Mouse (Mus musculus) macrophage (primary cell): ENCODE results near the gene Erbb2. TPM values are rescaled to one million over a fixed set of nuclear protein-coding genes. Genes with fewer than 3 reads are reported as not detected.
"Not testable (repeated sequence)": the region's sequence is repeated elsewhere in the genome, so short reads cannot be mapped to it uniquely, and the experiment has no call there.

Source experiments
- H3K27ac ChIP-seq: fragments of 350-480 bp; formaldehyde crosslinking; 2 replicates; pipeline ENCODE4 v1.9.0; 2021
- H3K36me3 ChIP-seq: fragments of 350-480 bp; formaldehyde crosslinking; 2 replicates; pipeline ENCODE4 v1.9.0; 2021; ENCODE audit errors: inconsistent target
- H3K4me3 ChIP-seq: fragments of 350-480 bp; formaldehyde crosslinking; 2 replicates; pipeline ENCODE4 v1.9.0; 2021; ENCODE audit errors: inconsistent target
- H3K79me2 ChIP-seq: fragments of 350-480 bp; formaldehyde crosslinking; 2 replicates; pipeline ENCODE4 v1.9.0; 2021; ENCODE audit errors: inconsistent target
- WGBS: methylation state at CpG from one replicate; pipeline ENCODE4 v1.1.7; 2026; ENCODE audit warnings: inconsistent platforms; ENCODE audit not compliant: missing documents; 5-methylcytosine and 5-hydroxymethylcytosine counted together
- polyA plus RNA-seq: library from polyadenylated mRNA; stranded (reverse); fragments of 250-400 nt; gene quantifications from 3 replicates; pipeline ENCODE4 v1.2.4, GENCODE M21; 2018; ENCODE audit warnings: inconsistent platforms

The Erbb2 gene
- polyA plus RNA-seq, 1 experiment from 2014 or later: not detected

DNA sequence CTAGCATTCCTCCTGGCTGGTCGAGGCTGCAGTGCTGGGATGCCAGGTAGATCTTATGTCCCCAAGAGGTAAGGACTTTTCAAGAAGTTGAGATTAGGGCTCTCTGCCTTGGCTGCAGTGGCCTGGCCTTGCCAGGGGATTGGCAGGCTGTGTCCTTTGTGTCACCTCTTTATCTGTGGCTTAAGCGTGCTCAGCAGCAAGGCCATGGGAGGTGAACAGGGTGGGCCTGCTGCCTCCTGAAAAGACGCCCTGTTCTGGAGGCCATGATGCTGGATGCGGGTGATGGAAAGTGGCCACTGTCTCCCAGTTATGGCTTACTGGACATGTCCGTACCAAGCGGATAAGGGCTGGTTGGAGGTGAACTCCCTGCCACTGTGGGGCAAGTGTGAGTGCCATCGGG lies 32.9 kb upstream of the Erbb2 start:
- Histone ChIP-seq H3K4me3 (no peak overlapping the region), H3K27ac (no peak overlapping the region), H3K79me2 (peaks cover 4% of the 10 kb centered on the region; the same call in 1 of the 2 replicates), H3K36me3 (peaks cover 67% of the 10 kb centered on the region)
- WGBS: 95% methylated on average over 7 of the region's 7 CpGs

DNA sequence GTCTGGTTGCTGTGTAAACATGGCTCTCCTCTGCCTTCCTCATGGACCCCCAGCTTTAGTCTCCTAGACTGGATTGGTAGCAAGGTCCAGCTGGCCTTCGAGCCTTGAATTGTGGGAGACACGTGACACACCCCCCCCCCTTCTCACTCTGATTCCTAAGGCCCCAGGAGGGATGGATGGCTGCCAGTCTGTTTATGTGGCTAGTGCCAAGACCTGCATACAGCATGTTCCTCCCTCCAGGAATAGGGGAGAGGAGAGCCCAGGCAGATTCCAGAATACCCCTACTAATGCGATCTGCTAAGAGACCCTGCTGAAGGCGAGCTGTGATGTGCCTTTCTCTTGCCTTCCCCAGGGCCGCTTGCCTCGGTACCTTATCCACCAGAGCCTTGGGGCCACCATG lies 32.2 kb upstream of the Erbb2 start:
- Histone ChIP-seq H3K27ac (no peak overlapping the region), H3K79me2 (no peaks in the 10 kb centered on the region), H3K4me3 (no peak overlapping the region), H3K36me3 (peaks cover 59% of the 10 kb centered on the region)
- 94% methylated on average over 6 of the region's 6 CpGs for WGBS

DNA sequence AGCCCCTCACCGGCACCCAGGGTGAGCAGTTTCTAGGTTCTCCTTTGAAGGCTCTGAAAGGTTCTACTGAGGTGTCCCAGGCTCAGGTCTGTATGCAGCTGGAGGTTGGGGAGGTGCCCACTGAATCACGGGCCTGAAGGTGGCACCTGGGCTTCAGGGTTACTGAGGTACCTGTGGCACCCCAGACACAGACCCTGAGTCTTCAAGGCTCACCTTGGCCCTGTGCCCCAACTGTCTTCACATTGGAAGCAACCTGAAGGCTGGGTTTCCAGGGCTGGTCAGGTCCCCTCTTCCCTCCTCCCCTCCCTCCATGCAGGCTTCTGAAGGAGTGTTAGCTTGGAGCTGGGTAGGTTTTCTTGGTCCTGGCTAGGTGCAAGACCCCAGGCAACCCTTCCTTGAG lies 30.6 kb upstream of the Erbb2 start:
- Histone ChIP-seq H3K79me2 (no peaks in the 10 kb centered on the region), H3K27ac (no peak overlapping the region), H3K4me3 (no peak overlapping the region), H3K36me3 (peaks cover 44% of the 10 kb centered on the region)
- WGBS: 100% methylated on average over 1 of the region's 2 CpGs

DNA sequence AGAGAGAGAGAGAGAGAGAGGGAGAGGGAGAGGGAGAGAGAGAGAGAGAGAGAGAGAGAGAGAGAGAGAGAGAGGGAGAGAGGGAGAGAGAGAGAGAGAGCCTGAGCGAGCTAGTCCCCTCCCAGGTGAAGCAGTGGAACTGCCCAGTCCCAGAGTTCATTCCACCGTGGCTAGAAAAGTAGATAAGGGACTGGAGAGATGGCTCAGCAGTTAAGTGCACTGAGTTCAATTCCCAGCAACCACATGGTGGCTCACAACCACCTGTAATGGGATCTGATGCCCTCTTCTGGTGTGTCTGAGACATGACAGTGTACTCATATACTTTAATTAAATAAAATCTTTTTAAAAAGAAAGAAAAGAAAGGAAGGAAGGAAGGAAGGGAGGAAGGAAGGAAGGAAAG lies 29.9 kb upstream of the Erbb2 start:
- H3K27ac ChIP-seq, H3K4me3 ChIP-seq, H3K79me2 ChIP-seq: not testable (repeated sequence)
- H3K36me3 ChIP-seq: peaks cover 36% of the 10 kb centered on the region
- WGBS: 44% methylated on average over 1 of the region's 2 CpGs

DNA sequence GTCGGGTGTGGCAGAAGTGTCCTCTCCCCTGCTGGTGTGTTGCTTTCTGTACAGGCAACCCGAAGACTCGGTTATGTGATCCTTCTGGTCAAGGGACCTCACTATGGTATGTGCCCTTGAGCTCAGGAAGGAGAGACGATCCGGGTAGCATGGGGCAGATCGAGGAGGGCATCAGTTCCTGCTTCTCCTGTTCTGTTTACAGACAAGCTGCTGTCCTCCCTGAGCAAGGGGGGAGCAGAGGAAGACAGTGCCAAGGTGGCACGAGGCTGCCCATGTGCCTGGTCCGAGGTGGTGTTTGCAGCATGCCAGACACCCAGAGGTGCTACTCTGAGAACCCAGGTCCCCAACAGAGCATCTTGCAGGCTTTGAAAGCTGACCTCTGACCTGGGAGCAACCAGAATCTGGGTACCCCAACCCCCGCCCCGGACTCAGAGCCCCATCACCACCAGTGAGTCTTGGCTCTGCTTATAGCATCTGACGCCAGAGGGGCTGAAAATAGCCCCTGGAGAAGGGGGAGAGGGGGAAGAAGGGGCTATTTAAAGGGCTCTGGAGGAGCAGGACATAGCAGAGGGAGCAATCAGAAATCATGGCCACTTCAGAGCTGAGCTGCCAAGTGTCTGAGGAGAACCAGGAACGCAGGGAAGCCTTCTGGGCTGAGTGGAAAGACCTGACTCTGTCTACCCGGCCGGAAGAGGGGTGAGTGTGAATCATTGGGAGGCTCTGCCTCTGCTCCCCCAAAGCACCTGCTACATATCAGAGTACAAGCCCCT lies 28.8 kb upstream of the Erbb2 start, which contains the start of gene Tcap:
Gene Tcap, plus strand, starts transcription at position 551 of the 770 bp plus-strand sequence.
- Histone ChIP-seq H3K4me3 (no peak within 1 kb of the TSS), H3K36me3 (peaks cover 26% of the 10 kb centered on the region), H3K27ac (no peak within 1 kb of the TSS), H3K79me2 (no peaks in the 10 kb centered on the region)
- WGBS: 74% methylated on average over 14 of the region's 14 CpGs

DNA sequence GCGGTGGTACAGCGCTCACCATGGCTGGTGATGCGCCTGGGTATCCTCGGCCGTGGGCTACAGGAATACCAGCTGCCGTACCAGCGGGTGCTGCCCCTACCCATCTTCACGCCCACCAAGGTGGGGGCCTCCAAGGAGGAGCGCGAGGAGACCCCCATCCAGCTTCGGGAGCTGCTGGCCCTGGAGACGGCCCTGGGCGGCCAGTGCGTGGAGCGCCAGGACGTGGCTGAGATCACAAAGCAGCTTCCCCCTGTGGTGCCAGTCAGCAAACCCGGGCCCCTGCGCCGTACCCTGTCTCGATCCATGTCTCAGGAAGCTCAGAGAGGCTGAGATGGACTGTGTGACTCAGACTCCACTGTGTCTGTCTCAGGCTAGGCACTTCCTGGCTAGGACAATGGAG lies 28.1 kb upstream of the Erbb2 start:
- Histone ChIP-seq H3K27ac (no peak overlapping the region), H3K79me2 (no peaks in the 10 kb centered on the region), H3K36me3 (peaks cover 18% of the 10 kb centered on the region), H3K4me3 (no peak overlapping the region)
- WGBS: 79% methylated on average over 19 of the region's 20 CpGs

DNA sequence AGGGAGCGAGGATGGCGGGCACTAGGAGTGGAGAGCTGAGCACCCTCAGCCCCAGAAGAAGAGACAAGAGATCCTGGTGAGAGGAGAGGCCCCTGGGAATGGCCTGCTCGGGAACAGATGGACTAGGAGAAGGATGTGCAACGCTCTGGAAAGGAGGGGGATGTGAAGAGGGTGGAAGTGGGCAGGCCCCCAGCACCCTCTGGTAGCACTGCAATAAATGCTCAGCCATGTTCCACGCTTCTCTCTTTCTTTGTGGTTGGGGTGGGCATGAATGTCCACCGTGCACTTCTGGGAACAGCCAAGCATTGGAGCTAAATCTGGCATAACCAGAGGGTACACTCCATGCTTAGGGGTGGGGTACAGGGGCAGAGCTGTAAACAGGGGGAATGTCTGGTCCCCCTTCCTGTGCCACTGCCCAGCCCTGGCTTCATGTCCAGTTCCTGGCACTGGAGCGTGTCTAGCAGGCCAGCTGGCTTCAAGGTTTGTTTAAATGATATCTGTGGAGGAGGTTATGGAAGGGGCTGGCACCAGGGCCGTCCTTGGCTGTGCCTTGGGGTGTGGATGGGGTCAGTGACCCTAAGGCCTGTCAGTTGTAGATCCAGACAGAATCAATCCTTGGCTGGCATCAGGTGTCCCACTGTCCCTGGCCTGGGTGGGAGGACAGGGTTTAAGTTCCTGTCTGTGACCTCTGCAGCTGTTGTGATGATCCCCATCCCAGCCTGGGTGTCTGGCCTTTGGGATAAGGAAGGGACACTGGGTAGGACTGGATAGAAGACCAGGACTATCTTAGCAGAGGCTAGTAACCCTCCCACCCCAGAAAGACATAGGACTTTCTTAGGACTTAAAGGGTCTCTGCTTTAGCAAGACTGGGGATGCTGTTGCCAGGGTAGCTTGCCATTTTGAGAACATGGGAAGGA lies 27.3 kb upstream of the Erbb2 start:
- Histone ChIP-seq H3K79me2 (no peaks in the 10 kb centered on the region), H3K4me3 (no peak overlapping the region), H3K36me3 (peaks cover 11% of the 10 kb centered on the region), H3K27ac (no peak overlapping the region)
- 77% methylated on average over 8 of the region's 8 CpGs for WGBS

DNA sequence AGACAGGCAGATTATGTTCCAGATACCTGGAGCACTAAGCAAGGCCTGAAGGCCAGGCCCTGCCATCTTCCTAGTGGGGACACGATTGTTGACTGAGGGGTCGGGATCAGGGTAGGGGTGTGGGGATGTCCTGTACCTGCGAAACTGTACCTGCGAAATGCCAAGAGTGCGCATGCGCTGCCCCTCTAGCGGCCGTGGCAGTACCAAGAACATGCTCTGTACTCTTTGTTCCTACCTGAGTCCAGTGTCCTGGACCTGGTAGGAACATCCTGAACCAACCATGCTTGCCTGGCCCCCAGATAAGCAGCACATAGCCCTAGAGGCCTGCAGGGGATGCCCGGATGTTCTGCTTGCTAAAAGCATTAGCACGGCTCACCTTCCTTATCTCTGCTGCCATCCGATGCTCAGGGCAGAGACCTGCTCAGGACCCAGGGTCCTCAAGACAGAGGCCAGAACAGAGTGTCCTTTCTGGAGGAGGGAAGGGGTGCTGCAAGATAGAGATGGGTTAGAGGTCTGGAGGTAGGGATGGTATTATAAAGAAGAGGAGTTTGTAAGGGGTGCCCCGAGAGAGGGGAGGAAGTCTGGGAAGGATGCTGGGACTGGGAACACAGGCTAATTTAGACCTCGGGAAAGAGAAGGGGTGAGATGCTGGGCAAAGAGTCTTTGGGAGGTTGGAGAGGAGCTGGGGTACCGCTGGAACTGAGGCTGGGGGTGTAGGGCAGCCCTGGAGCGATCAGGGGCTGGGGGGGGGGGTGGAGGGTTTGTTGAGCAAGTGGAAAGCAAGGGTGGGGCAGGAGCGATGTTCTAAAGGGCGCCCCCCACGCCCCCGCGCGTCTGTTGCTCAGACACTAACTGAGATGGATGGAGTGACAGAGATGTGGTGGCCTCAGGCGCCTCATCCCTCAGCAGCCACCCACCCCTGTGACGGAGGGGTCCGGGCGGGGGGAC lies 26.4 kb upstream of the Erbb2 start, which contains the start of gene Pnmt:
Gene Pnmt, plus strand, starts transcription at position 813 of the 948 bp plus-strand sequence.
- peaks cover 1% of the 10 kb centered on the region; the same call in 1 of the 2 replicates for H3K36me3 ChIP-seq
- 65% methylated on average over 24 of the region's 25 CpGs for WGBS
- no peak within 1 kb of the TSS for H3K27ac ChIP-seq
- H3K4me3 ChIP-seq: no peak within 1 kb of the TSS
- H3K79me2 ChIP-seq: no peaks in the 10 kb centered on the region

DNA sequence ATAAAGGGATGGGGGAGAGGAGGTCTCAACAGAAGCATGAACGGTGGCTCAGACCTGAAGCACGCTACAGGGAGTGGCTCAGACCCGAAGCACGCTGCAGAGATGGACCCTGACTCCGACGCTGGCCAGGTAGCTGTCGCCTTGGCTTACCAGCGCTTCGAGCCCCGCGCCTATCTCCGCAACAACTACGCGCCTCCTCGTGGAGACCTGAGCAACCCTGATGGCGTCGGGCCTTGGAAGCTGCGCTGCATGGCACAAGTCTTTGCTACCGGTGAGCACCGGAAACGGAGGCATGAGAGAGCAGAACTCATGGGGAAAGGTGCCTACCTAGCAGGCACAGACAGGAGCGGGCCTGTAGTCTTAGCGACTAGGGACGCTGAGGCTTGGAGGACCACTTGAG lies 25.7 kb upstream of the Erbb2 start:
- Histone ChIP-seq H3K36me3 (no peaks in the 10 kb centered on the region), H3K79me2 (no peaks in the 10 kb centered on the region), H3K4me3 (no peak overlapping the region), H3K27ac (no peak overlapping the region)
- WGBS: 21% methylated on average over 24 of the region's 24 CpGs

DNA sequence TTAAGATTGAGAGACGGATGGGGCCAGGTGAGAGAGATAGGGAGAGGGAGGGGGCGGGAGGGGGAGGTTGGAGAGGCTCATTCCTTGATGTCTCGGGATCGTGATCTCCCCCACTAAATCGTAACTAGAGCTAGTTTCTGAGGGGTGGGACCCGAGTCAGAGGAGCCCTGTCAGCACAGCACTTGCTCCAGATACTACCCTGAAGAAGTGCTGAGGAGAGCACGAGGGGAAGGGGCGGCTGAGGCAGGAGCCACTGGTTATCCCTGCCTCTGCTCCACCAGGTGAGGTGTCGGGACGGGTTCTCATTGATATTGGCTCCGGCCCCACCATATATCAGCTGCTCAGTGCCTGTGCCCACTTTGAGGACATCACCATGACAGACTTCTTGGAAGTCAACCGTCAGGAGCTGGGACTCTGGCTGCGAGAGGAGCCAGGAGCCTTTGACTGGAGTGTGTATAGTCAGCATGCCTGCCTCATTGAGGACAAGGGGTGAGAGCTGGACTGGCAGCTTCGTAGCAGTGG lies 25.2 kb upstream of the Erbb2 start:
- Histone ChIP-seq H3K27ac (no peak overlapping the region), H3K36me3 (no peaks in the 10 kb centered on the region), H3K79me2 (no peaks in the 10 kb centered on the region), H3K4me3 (no peak overlapping the region)
- WGBS: 70% methylated on average over 12 of the region's 14 CpGs

DNA sequence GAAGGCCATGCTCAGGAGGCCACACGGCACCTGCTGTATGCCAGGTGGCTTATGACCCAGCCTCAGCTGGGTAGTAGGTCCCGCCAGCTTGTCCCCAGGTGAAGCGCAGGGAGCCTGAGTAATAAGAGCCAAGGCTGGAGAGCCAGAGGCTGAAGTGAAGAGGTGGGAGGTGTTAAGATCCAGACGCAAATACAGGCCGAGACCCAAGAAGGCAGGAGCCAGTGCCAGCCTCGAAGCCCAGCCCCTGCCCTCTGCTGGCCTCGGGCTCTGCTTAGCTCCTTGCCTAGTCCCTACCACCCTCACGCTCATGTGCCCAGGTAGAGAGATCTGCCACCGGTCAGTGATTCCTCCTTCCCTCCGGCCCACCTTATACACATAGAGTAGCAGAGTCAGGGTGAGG lies 24.0 kb upstream of the Erbb2 start:
- H3K27ac ChIP-seq: no peak overlapping the region
- no peaks in the 10 kb centered on the region for H3K79me2 ChIP-seq
- H3K36me3 ChIP-seq: no peaks in the 10 kb centered on the region
- 92% methylated on average over 9 of the region's 10 CpGs for WGBS
- H3K4me3 ChIP-seq: no peak overlapping the region

DNA sequence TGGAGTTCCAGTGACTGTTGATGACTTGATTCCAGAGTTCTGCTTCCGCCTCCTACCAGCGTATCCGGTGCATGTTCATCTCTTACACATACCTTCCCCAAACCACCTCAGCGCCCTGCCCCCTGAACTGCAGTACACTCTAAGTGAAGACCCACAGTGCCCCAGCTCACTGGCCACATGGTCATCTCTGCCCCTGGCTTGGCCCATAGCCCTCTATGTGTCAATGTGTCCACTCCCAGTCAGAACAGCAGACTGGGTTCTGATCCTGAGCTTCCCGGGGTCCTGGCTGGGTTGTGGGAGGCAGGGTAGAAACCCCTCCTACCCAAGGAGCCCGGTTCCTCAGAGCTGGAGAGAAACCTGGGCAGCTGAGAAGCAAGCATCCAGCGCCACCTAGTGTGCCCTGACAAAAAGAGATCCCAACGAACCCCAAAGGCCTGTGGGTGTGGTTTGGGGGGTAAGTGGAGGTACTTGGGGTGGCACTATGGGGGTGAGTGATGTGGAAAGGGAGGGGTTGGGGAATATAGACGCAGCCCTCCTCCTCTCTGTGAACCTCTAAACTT lies 23.0 kb upstream of the Erbb2 start:
- WGBS: 20% methylated on average over 9 of the region's 9 CpGs
- Histone ChIP-seq H3K36me3 (no peaks in the 10 kb centered on the region), H3K79me2 (no peaks in the 10 kb centered on the region), H3K4me3 (no peak overlapping the region), H3K27ac (no peak overlapping the region)

DNA sequence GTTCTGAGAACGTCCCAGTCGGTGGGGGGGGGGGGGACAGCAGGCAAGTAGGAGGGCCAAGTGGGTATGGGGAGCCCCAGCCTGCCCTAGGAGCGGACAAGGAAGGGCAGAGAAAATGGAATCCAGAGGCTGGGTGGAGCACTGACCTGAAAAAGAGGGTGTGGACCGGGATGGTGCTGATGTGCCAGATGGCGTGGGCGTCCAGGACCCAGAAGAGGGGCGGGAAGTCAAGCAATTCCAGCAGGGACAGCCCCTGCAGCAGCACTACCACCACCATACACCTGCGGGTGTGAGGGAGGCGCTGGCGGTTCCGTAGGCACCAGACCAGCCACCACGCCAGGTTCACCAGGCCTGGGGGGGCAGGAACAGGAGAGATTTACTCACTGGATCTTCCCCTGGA lies 22.1 kb upstream of the Erbb2 start:
- 91% methylated on average over 12 of the region's 12 CpGs for WGBS
- H3K79me2 ChIP-seq: no peaks in the 10 kb centered on the region

DNA sequence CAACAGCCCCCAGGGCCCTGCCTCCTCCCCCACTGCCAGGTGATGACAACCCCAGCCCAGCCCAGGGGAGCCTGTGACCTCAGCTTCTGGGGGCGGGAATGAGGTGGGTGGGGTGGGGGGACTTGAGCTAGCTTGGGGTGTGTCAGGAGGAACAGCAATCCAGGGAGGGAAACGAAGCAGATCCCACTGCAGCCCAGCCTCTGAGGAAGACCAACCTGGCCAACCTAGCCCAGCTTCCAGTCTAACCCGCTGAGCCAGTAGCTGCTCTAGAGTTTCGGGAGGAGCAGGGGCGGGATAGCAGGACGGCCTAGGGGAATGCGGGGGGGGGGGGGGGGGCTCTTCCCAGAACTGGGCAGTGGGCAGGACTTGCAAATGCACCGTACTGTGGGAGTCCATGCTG lies 20.2 kb upstream of the Erbb2 start:
- Histone ChIP-seq H3K27ac (no peak overlapping the region), H3K4me3 (no peak overlapping the region), H3K79me2 (no peaks in the 10 kb centered on the region), H3K36me3 (no peaks in the 10 kb centered on the region)
- 73% methylated on average over 7 of the region's 8 CpGs for WGBS

More for the DNA sequence above, 22.1 kb upstream of the Erbb2 start:
- Histone ChIP-seq H3K4me3 (no peak overlapping the region), H3K36me3 (no peaks in the 10 kb centered on the region), H3K27ac (no peak overlapping the region)
